Mouse (Mus musculus) E14TG2a.4 (cell line): Measurements from ENCODE around the gene Gm9195.

Experiments used
- CTCF ChIP-seq: conservative IDR thresholded peaks from 2 replicates; pipeline ENCODE4 v1.5.1; 2014; ENCODE audit warnings: low read length
- NANOG ChIP-seq: IDR thresholded peaks from 2 replicates; pipeline ENCODE4 v1.6.1; 2014; ENCODE audit warnings: borderline replicate concordance, low read length, mixed read lengths
- POU5F1 ChIP-seq: IDR thresholded peaks from 2 replicates; pipeline ENCODE4 v1.6.1; 2014; ENCODE audit warnings: low read length, borderline replicate concordance

- TF ChIP-seq CTCF = no peak
- TF ChIP-seq POU5F1 = no peak
- no peak for TF ChIP-seq NANOG
Measured at GRCm38 (mm10) chr14:72518786-72519185, 27.1 kb upstream of the Gm9195 start.
